Mouse (Mus musculus) CD4-positive, CD25-positive, alpha-beta regulatory T cell, adult 4 months (primary cell): ENCODE data around the gene Fam178b. TPM values are rescaled to one million over a fixed set of nuclear protein-coding genes. Genes with fewer than 3 reads are reported as not detected.
A peak's percentile ranks its signal among the peaks of the same experiment; 100 is the strongest.

Experiments
- ATAC-seq: one replicate; pipeline ENCODE4 v1.8.0; 2017
- polyA plus RNA-seq, 2 experiments: library from polyadenylated mRNA; unstranded; fragments of 100-300 nt; shearing (Covaris generic); gene quantifications; one replicate each; pipeline ENCODE4 v1.2.1; 2017

The Fam178b gene
- polyA plus RNA-seq, 2 experiments from 2014 or later: not detected

GRCm38 (mm10) chr1:36583408-36584116, 99.4 kb downstream of the Fam178b start:
- no peak for ATAC-seq

GRCm38 (mm10) chr1:36582211-36582610, 100.8 kb downstream of the Fam178b start:
- ATAC-seq: no peak

- ATAC-seq: no peak
Observed at GRCm38 (mm10) chr1:36581260-36581659, 101.7 kb downstream of the Fam178b start.

- no peak for ATAC-seq
Observed at GRCm38 (mm10) chr1:36580384-36581207, 102.4 kb downstream of the Fam178b start.

- ATAC-seq: no peak
Observed at GRCm38 (mm10) chr1:36579974-36580383, 103.0 kb downstream of the Fam178b start.

- ATAC-seq: no peak
Observed at GRCm38 (mm10) chr1:36576991-36577675, 105.8 kb downstream of the Fam178b start.

- no peak for ATAC-seq
Observed at GRCm38 (mm10) chr1:36575347-36575746, 107.6 kb downstream of the Fam178b start.

- ATAC-seq: no peak
Observed at GRCm38 (mm10) chr1:36574196-36574955, 108.6 kb downstream of the Fam178b start.

GRCm38 (mm10) chr1:36573524-36573923, 109.5 kb downstream of the Fam178b start:
- ATAC-seq: no peak

GRCm38 (mm10) chr1:36572709-36573108, 110.3 kb downstream of the Fam178b start:
- no peak for ATAC-seq

GRCm38 (mm10) chr1:36572140-36572700, 110.8 kb downstream of the Fam178b start:
- no peak for ATAC-seq

GRCm38 (mm10) chr1:36571627-36572026, 111.4 kb downstream of the Fam178b start:
- ATAC-seq: peak; percentile 49

- ATAC-seq: no peak
Observed at GRCm38 (mm10) chr1:36570320-36570719, 112.7 kb downstream of the Fam178b start.

- ATAC-seq: no peak
Observed at GRCm38 (mm10) chr1:36569694-36570276, 113.2 kb downstream of the Fam178b start.

- ATAC-seq: no peak
Observed at GRCm38 (mm10) chr1:36568776-36569175, 114.2 kb downstream of the Fam178b start.

GRCm38 (mm10) chr1:36567818-36568603, 115.0 kb downstream of the Fam178b start:
- ATAC-seq: no peak

GRCm38 (mm10) chr1:36566425-36566824, 116.6 kb downstream of the Fam178b start:
- no peak for ATAC-seq

GRCm38 (mm10) chr1:36564101-36564500, 118.9 kb downstream of the Fam178b start:
- ATAC-seq: no peak

- no peak for ATAC-seq
Observed at GRCm38 (mm10) chr1:36563632-36564031, 119.4 kb downstream of the Fam178b start.

- no peak for ATAC-seq
Observed at GRCm38 (mm10) chr1:36563197-36563596, 119.8 kb downstream of the Fam178b start.

GRCm38 (mm10) chr1:36562388-36562787, 120.6 kb downstream of the Fam178b start:
- ATAC-seq: no peak
